Mouse (Mus musculus): ENCODE results near the gene Nmnat3.
A peak's percentile ranks its signal among the peaks of the same experiment; 100 is the strongest.

The Nmnat3 gene

GRCm38 (mm10) chr9:98421903-98422302 is 134.7 kb downstream of the Nmnat3 start:
- DNase-seq (ENCODE audit: low spot score) = no peak

- no peak for DNase-seq (ENCODE audit: low spot score)
These were observed 135.4 kb downstream of the Nmnat3 start, which contains the start of gene Rbp1 for GRCm38 (mm10) chr9:98422656-98423055. Rbp1 (plus strand) TSS chr9:98422961.

- DNase-seq (ENCODE audit: low spot score) = no peak
These were observed 136.5 kb downstream of the Nmnat3 start for GRCm38 (mm10) chr9:98423691-98424090.

- no peak for DNase-seq (ENCODE audit: low spot score)
These were observed 137.1 kb downstream of the Nmnat3 start for GRCm38 (mm10) chr9:98424291-98424690.

GRCm38 (mm10) chr9:98424725-98425210 is 137.5 kb downstream of the Nmnat3 start:
- DNase-seq (ENCODE audit: low spot score) = peak; percentile 41

GRCm38 (mm10) chr9:98425351-98425880 is 138.2 kb downstream of the Nmnat3 start:
- no peak for DNase-seq (ENCODE audit: low spot score)

GRCm38 (mm10) chr9:98427906-98428517 is 140.8 kb downstream of the Nmnat3 start:
- DNase-seq (ENCODE audit: low spot score) = no peak

- DNase-seq (ENCODE audit: low spot score) = peak; percentile 64
These were observed 141.5 kb downstream of the Nmnat3 start for GRCm38 (mm10) chr9:98428783-98429182.

GRCm38 (mm10) chr9:98429806-98430205 is 142.6 kb downstream of the Nmnat3 start:
- peak; percentile 43 for DNase-seq (ENCODE audit: low spot score)

GRCm38 (mm10) chr9:98430528-98430927 is 143.3 kb downstream of the Nmnat3 start:
- DNase-seq (ENCODE audit: low spot score) = no peak

- DNase-seq (ENCODE audit: low spot score) = no peak
These were observed 145.8 kb downstream of the Nmnat3 start for GRCm38 (mm10) chr9:98433021-98433420.

- no peak for DNase-seq (ENCODE audit: low spot score)
These were observed 146.8 kb downstream of the Nmnat3 start for GRCm38 (mm10) chr9:98433956-98434588.

GRCm38 (mm10) chr9:98437819-98438218 is 150.6 kb downstream of the Nmnat3 start:
- no peak for DNase-seq (ENCODE audit: low spot score)

GRCm38 (mm10) chr9:98439091-98439490 is 151.9 kb downstream of the Nmnat3 start:
- no peak for DNase-seq (ENCODE audit: low spot score)

GRCm38 (mm10) chr9:98442638-98443037 is 155.4 kb downstream of the Nmnat3 start:
- no peak for DNase-seq (ENCODE audit: low spot score)

- peak; percentile 49 for DNase-seq (ENCODE audit: low spot score)
These were observed 158.3 kb downstream of the Nmnat3 start for GRCm38 (mm10) chr9:98445359-98446149.

GRCm38 (mm10) chr9:98450976-98451375 is 163.7 kb downstream of the Nmnat3 start:
- DNase-seq (ENCODE audit: low spot score) = no peak

- no peak for DNase-seq (ENCODE audit: low spot score)
These were observed 179.5 kb downstream of the Nmnat3 start for GRCm38 (mm10) chr9:98466709-98467108.
